29 mouse cellular contexts compared by ENCODE assay signal in genomic region chr8:104390245-104390644, GRCm38 (mm10). TPM values are rescaled to one million over a fixed set of nuclear protein-coding genes. Genes with fewer than 3 reads are reported as not detected.
DNase-seq lines count a peak whose midpoint lies in the region; ATAC-seq and TF ChIP-seq lines count a peak whose summit lies in the region.
"Had no signal": no experiment of that assay in that cellular context is flagged by ENCODE, and none has a peak within 500 bp of the region (broad histone marks: within the 10 kb centered on the region; RNA-seq: fewer than 3 reads in every experiment).

No protein-coding gene starts in this region.

- no peak overlapping the region for H3K27ac ChIP-seq in neural tube, embryonic 11.5 days (ENCODE audit: low read depth, low read length)
- H3K27ac ChIP-seq in intestine, postnatal 0 days (ENCODE audit: low read depth, low read length): peak overlapping the region; percentile 65
- H3K27ac ChIP-seq in stomach, embryonic 16.5 days (ENCODE audit: low read length): peak overlapping the region; percentile 25; the same call in 1 of the 2 replicates
- no peak overlapping the region for H3K27ac ChIP-seq in hindbrain, embryonic 14.5 days
- H3K27ac ChIP-seq: embryonic facial prominence, embryonic 10.5 days; embryonic facial prominence, embryonic 13.5 days; forebrain, embryonic 12.5 days; forebrain, embryonic 15.5 days; heart, adult 2 months; heart, embryonic 10.5 days; heart, embryonic 13.5 days; hindbrain, embryonic 15.5 days had no signal

- H3K9me3 ChIP-seq in neural tube, embryonic 11.5 days (ENCODE audit: control insufficient read depth, low read length): no peaks in the 10 kb centered on the region
- H3K9me3 ChIP-seq in intestine, postnatal 0 days (ENCODE audit: control insufficient read depth): no peaks in the 10 kb centered on the region
- H3K9me3 ChIP-seq in stomach, embryonic 16.5 days (replicated peaks; ENCODE audit: control insufficient read depth, low read length): no peaks in the 10 kb centered on the region
- H3K9me3 ChIP-seq in hindbrain, embryonic 14.5 days (ENCODE audit: control insufficient read depth, low read length): no peaks in the 10 kb centered on the region
- H3K9me3 ChIP-seq: embryonic facial prominence, embryonic 10.5 days; embryonic facial prominence, embryonic 13.5 days; forebrain, embryonic 12.5 days; forebrain, embryonic 15.5 days; heart, embryonic 10.5 days; heart, embryonic 13.5 days; hindbrain, embryonic 15.5 days had no signal

- H3K4me2 ChIP-seq in neural tube, embryonic 11.5 days (ENCODE audit: low read depth): no peak overlapping the region
- H3K4me2 ChIP-seq in intestine, postnatal 0 days (replicated peaks; ENCODE audit: low read depth): peak overlapping the region; percentile 45
- 0 out of 2 replicates have a peak overlapping the region, but pooled peaks have one; percentile 3 for H3K4me2 ChIP-seq in stomach, embryonic 16.5 days (ENCODE audit: low read depth, low read length)
- no peak overlapping the region for H3K4me2 ChIP-seq in hindbrain, embryonic 14.5 days (replicated peaks)
- H3K4me2 ChIP-seq: embryonic facial prominence, embryonic 13.5 days; forebrain, embryonic 12.5 days; forebrain, embryonic 15.5 days; heart, embryonic 13.5 days; hindbrain, embryonic 15.5 days had no signal

- H3K27me3 ChIP-seq in neural tube, embryonic 11.5 days (ENCODE audit: control insufficient read depth, insufficient read depth, low read length): no peaks in the 10 kb centered on the region
- no peaks in the 10 kb centered on the region for H3K27me3 ChIP-seq in intestine, postnatal 0 days (replicated peaks; ENCODE audit: control insufficient read depth, insufficient read depth, low read length)
- H3K27me3 ChIP-seq in stomach, embryonic 16.5 days (ENCODE audit: control insufficient read depth, insufficient read depth, low read length): no peaks in the 10 kb centered on the region
- no peaks in the 10 kb centered on the region for H3K27me3 ChIP-seq in hindbrain, embryonic 14.5 days (ENCODE audit: control insufficient read depth, insufficient read depth, low read length)
- H3K27me3 ChIP-seq: embryonic facial prominence, embryonic 13.5 days; forebrain, embryonic 12.5 days; forebrain, embryonic 15.5 days; heart, embryonic 13.5 days; hindbrain, embryonic 15.5 days; Patski had no signal

- DNase-seq in neural tube, embryonic 11.5 days (ENCODE audit: low spot score): peak; percentile 7
- DNase-seq in neural tube, embryonic 10.5 days (ENCODE audit: extremely low spot score, low spot score): no peak
- no peak for DNase-seq in hindbrain, embryonic 14.5 days (ENCODE audit: low spot score)
- DNase-seq in adrenal gland, postnatal 4 days (ENCODE audit: low spot score in 2 of 2): no peak
- no peak for DNase-seq in left cerebral cortex, postnatal 10 days (ENCODE audit: extremely low spot score in 1 of 2, low spot score in 2 of 2)
- DNase-seq: adrenal gland, postnatal 10 days; adrenal gland, postnatal 36 days; cerebellum, adult 11-12 months; cerebellum, adult 8-10 months; cerebellum, postnatal 10 days; cerebellum, postnatal 36 days; embryo, embryonic 11 days; gastrocnemius, postnatal 36 days; heart, adult 2 months; heart, postnatal 14 days; heart, postnatal 4 days had no signal

- intact Hi-C loops in left cerebral cortex, postnatal 10 days (cut with DNase I): no loop called here

- H3K9ac ChIP-seq in neural tube, embryonic 11.5 days (ENCODE audit: low read length): no peak overlapping the region
- H3K9ac ChIP-seq in intestine, postnatal 0 days (ENCODE audit: low read depth, low read length): no peak overlapping the region
- H3K9ac ChIP-seq in stomach, embryonic 16.5 days (ENCODE audit: low read length): no peak overlapping the region
- H3K9ac ChIP-seq in hindbrain, embryonic 14.5 days: no peak overlapping the region
- H3K9ac ChIP-seq: embryonic facial prominence, embryonic 13.5 days; forebrain, embryonic 12.5 days; forebrain, embryonic 15.5 days; heart, embryonic 13.5 days; hindbrain, embryonic 15.5 days had no signal

- ATAC-seq in neural tube, embryonic 11.5 days (ENCODE audit: insufficient read depth, low FRiP score, low TSS enrichment): no peak
- peak; percentile 65 for ATAC-seq in intestine, postnatal 0 days
- ATAC-seq in stomach, embryonic 16.5 days (ENCODE audit: insufficient read depth, low FRiP score): no peak
- no peak for ATAC-seq in hindbrain, embryonic 14.5 days (ENCODE audit: low FRiP score)
- no peak for ATAC-seq in CD4-positive, CD25-positive, alpha-beta regulatory T cell, adult 4 months
- ATAC-seq: forebrain, embryonic 15.5 days; Patski had no signal

- H3K4me3 ChIP-seq in neural tube, embryonic 11.5 days (ENCODE audit: low read depth, low read length): no peak overlapping the region
- H3K4me3 ChIP-seq in intestine, postnatal 0 days (ENCODE audit: low read depth, low read length): no peak overlapping the region
- no peak overlapping the region for H3K4me3 ChIP-seq in stomach, embryonic 16.5 days (replicated peaks; ENCODE audit: low read length)
- no peak overlapping the region for H3K4me3 ChIP-seq in hindbrain, embryonic 14.5 days (replicated peaks; ENCODE audit: low read length)
- H3K4me3 ChIP-seq: embryonic facial prominence, embryonic 10.5 days; embryonic facial prominence, embryonic 13.5 days; erythroblast, embryonic 14.5 days; forebrain, embryonic 12.5 days; forebrain, embryonic 15.5 days; heart, adult 2 months; heart, embryonic 10.5 days; heart, embryonic 13.5 days; hindbrain, embryonic 15.5 days had no signal

- H3K4me1 ChIP-seq in neural tube, embryonic 11.5 days (ENCODE audit: control insufficient read depth, insufficient read depth, low read length): peaks cover 13% of the 10 kb centered on the region
- H3K4me1 ChIP-seq in intestine, postnatal 0 days (replicated peaks; ENCODE audit: control insufficient read depth, insufficient read depth, low read length): peaks cover 9% of the 10 kb centered on the region; the same call in 1 of the 2 replicates
- peaks cover 52% of the 10 kb centered on the region for H3K4me1 ChIP-seq in stomach, embryonic 16.5 days (ENCODE audit: control insufficient read depth, insufficient read depth, low read length)
- H3K4me1 ChIP-seq in hindbrain, embryonic 14.5 days (replicated peaks; ENCODE audit: control insufficient read depth, insufficient read depth, low read length): peaks cover 19% of the 10 kb centered on the region

- TF ChIP-seq CTCF in intestine, postnatal 0 days (IDR thresholded peaks at IDR 0.05; ENCODE audit: low read depth): no peak

- no peaks in the 10 kb centered on the region for H3K36me3 ChIP-seq in neural tube, embryonic 11.5 days (ENCODE audit: control insufficient read depth, insufficient read depth, low read length)
- H3K36me3 ChIP-seq in intestine, postnatal 0 days (ENCODE audit: control insufficient read depth, insufficient read depth): no peaks in the 10 kb centered on the region
- no peaks in the 10 kb centered on the region for H3K36me3 ChIP-seq in stomach, embryonic 16.5 days (ENCODE audit: control insufficient read depth, insufficient read depth, low read length)
- H3K36me3 ChIP-seq in hindbrain, embryonic 14.5 days (replicated peaks; ENCODE audit: control insufficient read depth, insufficient read depth): no peaks in the 10 kb centered on the region
- H3K36me3 ChIP-seq: embryonic facial prominence, embryonic 13.5 days; forebrain, embryonic 12.5 days; forebrain, embryonic 15.5 days; G1E; heart, embryonic 10.5 days; heart, embryonic 13.5 days; hindbrain, embryonic 15.5 days had no signal

- WGBS in neural tube, embryonic 11.5 days: 89% methylated on average over 8 of the region's 8 CpGs
- WGBS in intestine, postnatal 0 days: 36% methylated on average over 8 of the region's 8 CpGs
- 64% methylated on average over 8 of the region's 8 CpGs for WGBS in stomach, embryonic 16.5 days
- 84% methylated on average over 8 of the region's 8 CpGs for WGBS in hindbrain, embryonic 14.5 days

RNA-seq across cellular contexts. Expression of gene Cmtm4, which starts 5.4 kb away (rescaled TPM):
- 2.8 and 3.2 TPM in 2 replicates for polyA plus RNA-seq in neural tube, embryonic 11.5 days (2014; fragmentation: Nextera tagmentation; extraction: Ambion mirVana)
- polyA plus RNA-seq in intestine, postnatal 0 days (2015; fragmentation: Nextera tagmentation; extraction: Ambion mirVana): 5.9 and 6.7 TPM in 2 replicates
- polyA plus RNA-seq in stomach, embryonic 16.5 days (2015; fragmentation: Nextera tagmentation; extraction: Ambion mirVana): 4.3 and 4.7 TPM in 2 replicates
- 3.5 and 3.8 TPM in 2 replicates for polyA plus RNA-seq in hindbrain, embryonic 14.5 days (2014; fragmentation: Nextera tagmentation; extraction: Ambion mirVana)
- polyA plus RNA-seq in CD4-positive, CD25-positive, alpha-beta regulatory T cell, adult 4 months (2017; shearing (Covaris generic)): under 1 TPM; 0.16 to 0.43 TPM
- 10 to 100 TPM; 26.9 to 29.6 TPM for total RNA-seq in adrenal gland, postnatal 4 days (2021)
- 10 to 100 TPM; 67.5 to 72.2 TPM for total RNA-seq in left cerebral cortex, postnatal 10 days (2021)
- polyA plus RNA-seq: G1E had no signal

RNA-seq across cellular contexts. Expression of gene Cmtm3, which starts 51.0 kb away (rescaled TPM):
- 84.6 and 90.8 TPM in 2 replicates for polyA plus RNA-seq in neural tube, embryonic 11.5 days (2014; fragmentation: Nextera tagmentation; extraction: Ambion mirVana)
- 40.3 and 40.5 TPM in 2 replicates for polyA plus RNA-seq in intestine, postnatal 0 days (2015; fragmentation: Nextera tagmentation; extraction: Ambion mirVana)
- polyA plus RNA-seq in stomach, embryonic 16.5 days (2015; fragmentation: Nextera tagmentation; extraction: Ambion mirVana): 120 and 129 TPM in 2 replicates
- 39.5 and 44.7 TPM in 2 replicates for polyA plus RNA-seq in hindbrain, embryonic 14.5 days (2014; fragmentation: Nextera tagmentation; extraction: Ambion mirVana)
- 10 to 100 TPM; 17.4 to 22.8 TPM for polyA plus RNA-seq in CD4-positive, CD25-positive, alpha-beta regulatory T cell, adult 4 months (2017; shearing (Covaris generic))
- 100 to 1,000 TPM; 104 to 105 TPM for total RNA-seq in adrenal gland, postnatal 4 days (2021)
- 10 to 100 TPM; 13.2 to 22.8 TPM for total RNA-seq in left cerebral cortex, postnatal 10 days (2021)

RNA-seq across cellular contexts. Expression of gene Dync1li2, which starts 52.6 kb away (rescaled TPM):
- polyA plus RNA-seq in neural tube, embryonic 11.5 days (2014; fragmentation: Nextera tagmentation; extraction: Ambion mirVana): 78.2 and 82.2 TPM in 2 replicates
- polyA plus RNA-seq in intestine, postnatal 0 days (2015; fragmentation: Nextera tagmentation; extraction: Ambion mirVana): 19.0 and 20.4 TPM in 2 replicates
- 63.5 and 67.6 TPM in 2 replicates for polyA plus RNA-seq in stomach, embryonic 16.5 days (2015; fragmentation: Nextera tagmentation; extraction: Ambion mirVana)
- polyA plus RNA-seq in hindbrain, embryonic 14.5 days (2014; fragmentation: Nextera tagmentation; extraction: Ambion mirVana): 89.9 and 96.5 TPM in 2 replicates
- polyA plus RNA-seq in CD4-positive, CD25-positive, alpha-beta regulatory T cell, adult 4 months (2017; shearing (Covaris generic)): 10 to 100 TPM; 28.1 to 31.0 TPM
- 100 to 1,000 TPM; 134 to 162 TPM for total RNA-seq in adrenal gland, postnatal 4 days (2021)
- 100 to 1,000 TPM; 204 to 207 TPM for total RNA-seq in left cerebral cortex, postnatal 10 days (2021)

Comparison
In these comparisons a context has a peak if more than half of its experiments do, and no peak if none do; other contexts are left out.
1. H3K27ac ChIP-seq: peak in intestine, postnatal 0 days (single experiment) and stomach, embryonic 16.5 days (single experiment); none in neural tube, embryonic 11.5 days (single experiment) and hindbrain, embryonic 14.5 days (single experiment).
2. H3K4me2 ChIP-seq: peak in intestine, postnatal 0 days (single experiment) and stomach, embryonic 16.5 days (single experiment); none in neural tube, embryonic 11.5 days (single experiment) and hindbrain, embryonic 14.5 days (single experiment).